ENCODE assay signal across 14 mouse cellular contexts in the genomic region with DNA sequence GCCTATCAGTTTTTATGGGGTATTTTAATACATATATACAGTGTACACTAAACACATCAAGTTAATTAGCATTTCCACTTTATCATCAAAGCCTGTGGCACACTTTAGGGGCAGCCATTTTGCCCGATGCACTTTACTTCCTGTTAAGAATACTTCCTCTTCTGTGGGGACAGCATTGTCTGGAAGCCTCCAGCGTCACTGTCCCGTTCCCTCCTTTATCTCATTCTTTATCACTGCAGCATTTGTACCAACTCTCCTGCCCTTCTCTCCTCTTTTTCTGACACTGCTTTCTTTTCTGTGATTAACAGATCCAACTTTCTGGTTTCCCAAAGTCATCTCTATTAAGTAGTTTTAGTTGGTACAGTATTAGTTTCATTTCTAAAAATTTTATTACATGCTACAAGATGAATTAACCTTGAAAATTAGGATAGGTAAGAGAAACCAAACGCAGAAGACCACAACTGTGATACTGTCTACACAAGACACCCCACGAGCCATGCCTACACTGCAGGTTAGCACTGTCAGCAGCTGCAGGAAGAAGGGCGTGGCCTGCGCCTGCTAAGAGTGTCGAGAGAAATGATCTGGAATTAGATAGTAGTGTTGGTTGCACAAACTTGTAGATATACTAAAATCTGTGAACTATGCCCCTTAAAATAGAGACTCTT. TPM values are rescaled to one million over a fixed set of nuclear protein-coding genes. Genes with fewer than 3 reads are reported as not detected.
DNase-seq lines count a peak whose midpoint lies in the region; ATAC-seq lines count a peak whose summit lies in the region.
"Had no signal": no experiment of that assay in that cellular context is flagged by ENCODE, and none has a peak within 500 bp of the region (broad histone marks: within the 10 kb centered on the region; RNA-seq: fewer than 3 reads in every experiment).

No protein-coding gene starts in this region.

- H3K9me3 ChIP-seq in liver, embryonic 13.5 days (replicated peaks), result no peaks in the 10 kb centered on the region
- no peaks in the 10 kb centered on the region for H3K9me3 ChIP-seq in stomach, embryonic 16.5 days (replicated peaks; ENCODE audit: control insufficient read depth, low read length)
- H3K9me3 ChIP-seq in forebrain, embryonic 12.5 days, result no peaks in the 10 kb centered on the region

- DNase-seq in CD4-positive helper T cell, adult 2 months (ENCODE audit: low read depth, low spot score), result peak; percentile 67
- no peak for DNase-seq in liver, embryonic 13.5 days
- no peak for DNase-seq in adipocyte (ENCODE audit: low spot score)
- no peak for DNase-seq in kidney, postnatal 14 days
- DNase-seq: adrenal gland, adult 8-10 months; cerebellum, adult 11 months; heart, adult 11 months; kidney, adult 18-20 months; layer of hippocampus, adult 9-11 months had no signal

- peaks cover 22% of the 10 kb centered on the region for H3K4me1 ChIP-seq in liver, embryonic 13.5 days (replicated peaks)
- H3K4me1 ChIP-seq in stomach, embryonic 16.5 days (ENCODE audit: control insufficient read depth, insufficient read depth, low read length), result no peaks in the 10 kb centered on the region
- H3K4me1 ChIP-seq in forebrain, embryonic 12.5 days, result no peaks in the 10 kb centered on the region

- no peak overlapping the region; the same call in 1 of the 2 replicates for H3K27ac ChIP-seq in liver, embryonic 13.5 days
- 0 out of 2 replicates have a peak overlapping the region, but pooled peaks have one; percentile 2 for H3K27ac ChIP-seq in stomach, embryonic 16.5 days (ENCODE audit: low read length)
- H3K27ac ChIP-seq in forebrain, embryonic 12.5 days, result no peak overlapping the region

- no peak overlapping the region for H3K4me2 ChIP-seq in liver, embryonic 13.5 days
- no peak overlapping the region for H3K4me2 ChIP-seq in stomach, embryonic 16.5 days (ENCODE audit: low read depth, low read length)
- no peak overlapping the region for H3K4me2 ChIP-seq in forebrain, embryonic 12.5 days

- no peak overlapping the region for H3K4me3 ChIP-seq in liver, embryonic 13.5 days (replicated peaks)
- H3K4me3 ChIP-seq in stomach, embryonic 16.5 days (replicated peaks; ENCODE audit: low read length), result no peak overlapping the region
- H3K4me3 ChIP-seq in forebrain, embryonic 12.5 days (replicated peaks), result no peak overlapping the region

- H3K9ac ChIP-seq in liver, embryonic 13.5 days, result no peak overlapping the region
- no peak overlapping the region for H3K9ac ChIP-seq in stomach, embryonic 16.5 days (ENCODE audit: low read length)
- no peak overlapping the region for H3K9ac ChIP-seq in forebrain, embryonic 12.5 days

- peaks cover 69% of the 10 kb centered on the region for H3K36me3 ChIP-seq in liver, embryonic 13.5 days
- no peaks in the 10 kb centered on the region for H3K36me3 ChIP-seq in stomach, embryonic 16.5 days (ENCODE audit: control insufficient read depth, insufficient read depth, low read length)
- peaks cover 74% of the 10 kb centered on the region for H3K36me3 ChIP-seq in forebrain, embryonic 12.5 days (replicated peaks)

- WGBS in liver, embryonic 13.5 days (ENCODE audit: insufficient replicate concordance), result 23% methylated on average over 8 of the region's 8 CpGs
- WGBS in stomach, embryonic 16.5 days, result 67% methylated on average over 8 of the region's 8 CpGs
- WGBS in forebrain, embryonic 12.5 days, result 90% methylated on average over 8 of the region's 8 CpGs

- peak; percentile 72 for ATAC-seq in activated CD4-positive, CD25-positive, alpha-beta regulatory T cell, adult 4 months
- ATAC-seq in liver, embryonic 13.5 days (ENCODE audit: low read depth), result peak; percentile 59
- ATAC-seq in stomach, embryonic 16.5 days (ENCODE audit: insufficient read depth, low FRiP score), result no peak
- ATAC-seq in frontal cortex, adult (ENCODE audit: low TSS enrichment), result no peak
- ATAC-seq in forebrain, embryonic 12.5 days (ENCODE audit: low FRiP score), result no peak
- ATAC-seq: forebrain, embryonic 14.5 days had no signal

- H3K27me3 ChIP-seq in liver, embryonic 13.5 days, result no peaks in the 10 kb centered on the region
- no peaks in the 10 kb centered on the region for H3K27me3 ChIP-seq in stomach, embryonic 16.5 days (ENCODE audit: control insufficient read depth, insufficient read depth, low read length)
- H3K27me3 ChIP-seq in forebrain, embryonic 12.5 days, result no peaks in the 10 kb centered on the region

RNA-seq across cellular contexts. Expression of a gene that starts 14.2 kb away (rescaled TPM):
- 10 to 100 TPM; 58.7 to 67.5 TPM for polyA plus RNA-seq in activated CD4-positive, CD25-positive, alpha-beta regulatory T cell, adult 4 months (2017; shearing (Covaris generic))
- 1.5 and 1.6 TPM in 2 replicates for polyA plus RNA-seq in liver, embryonic 13.5 days (2015; fragmentation: Nextera tagmentation; extraction: Ambion mirVana)
- polyA plus RNA-seq in stomach, embryonic 16.5 days (2015; fragmentation: Nextera tagmentation; extraction: Ambion mirVana), result 3.5 and 4.4 TPM in 2 replicates
- polyA plus RNA-seq in forebrain, embryonic 12.5 days (2016; fragmentation: Nextera tagmentation; extraction: Ambion mirVana), result 7.8 and 8.6 TPM in 2 replicates

RNA-seq across cellular contexts. Expression of a gene that starts 18.0 kb away (rescaled TPM):
- 10 to 100 TPM; 22.5 to 27.1 TPM for polyA plus RNA-seq in activated CD4-positive, CD25-positive, alpha-beta regulatory T cell, adult 4 months (2017; shearing (Covaris generic))
- 22.5 and 25.3 TPM in 2 replicates for polyA plus RNA-seq in liver, embryonic 13.5 days (2015; fragmentation: Nextera tagmentation; extraction: Ambion mirVana)
- polyA plus RNA-seq in stomach, embryonic 16.5 days (2015; fragmentation: Nextera tagmentation; extraction: Ambion mirVana), result 25.2 and 29.1 TPM in 2 replicates
- polyA plus RNA-seq in forebrain, embryonic 12.5 days (2016; fragmentation: Nextera tagmentation; extraction: Ambion mirVana), result 40.6 and 46.5 TPM in 2 replicates

RNA-seq across cellular contexts. Expression of a gene that starts 28.5 kb away (rescaled TPM):
- 100 to 1,000 TPM; 243 to 262 TPM for polyA plus RNA-seq in activated CD4-positive, CD25-positive, alpha-beta regulatory T cell, adult 4 months (2017; shearing (Covaris generic))
- 120 and 121 TPM in 2 replicates for polyA plus RNA-seq in liver, embryonic 13.5 days (2015; fragmentation: Nextera tagmentation; extraction: Ambion mirVana)
- polyA plus RNA-seq in stomach, embryonic 16.5 days (2015; fragmentation: Nextera tagmentation; extraction: Ambion mirVana), result 227 and 228 TPM in 2 replicates
- polyA plus RNA-seq in forebrain, embryonic 12.5 days (2016; fragmentation: Nextera tagmentation; extraction: Ambion mirVana), result 169 and 179 TPM in 2 replicates

RNA-seq across cellular contexts. Expression of a gene that starts 58.4 kb away (rescaled TPM):
- polyA plus RNA-seq in activated CD4-positive, CD25-positive, alpha-beta regulatory T cell, adult 4 months (2017; shearing (Covaris generic)), result 1 to 10 TPM; 3.0 to 3.3 TPM
- polyA plus RNA-seq in liver, embryonic 13.5 days (2015; fragmentation: Nextera tagmentation; extraction: Ambion mirVana), result 0.31 and 0.37 TPM in 2 replicates
- 1.4 and 1.6 TPM in 2 replicates for polyA plus RNA-seq in stomach, embryonic 16.5 days (2015; fragmentation: Nextera tagmentation; extraction: Ambion mirVana)
- 3.7 and 4.5 TPM in 2 replicates for polyA plus RNA-seq in forebrain, embryonic 12.5 days (2016; fragmentation: Nextera tagmentation; extraction: Ambion mirVana)

Comparison
In these comparisons a context has a peak if more than half of its experiments do, and no peak if none do; other contexts are left out.
1. ATAC-seq: peak in activated CD4-positive, CD25-positive, alpha-beta regulatory T cell, adult 4 months (single experiment) and liver, embryonic 13.5 days (single experiment); none in stomach, embryonic 16.5 days (single experiment), frontal cortex, adult (single experiment) and forebrain, embryonic 12.5 days (single experiment).